Mouse (Mus musculus) liver, adult 2 months (tissue): ENCODE measurements at regions not wholly inside any gene's neighbourhood (a gene's known extent, or its start where the extent isn't known, plus 50 kb on each side); places are given as distances from the start of the nearest gene placed in this dataset.

Experiments used
- DNase-seq: peaks from one replicate; pipeline ENCODE4 v3.0.0-alpha.2; 2011; ENCODE audit warnings: low read depth, low spot score; ENCODE audit errors: extremely low read depth
- H3K27ac ChIP-seq: fragments of 200-500 bp; replicated peaks from 2 replicates; pipeline ENCODE4 v1.5.1; 2012; ENCODE audit warnings: low read depth, mild to moderate bottlenecking, control low read depth, inconsistent platforms, low read length; ENCODE audit not compliant: insufficient read depth
- H3K27me3 ChIP-seq: fragments of 200-500 bp; 2 replicates; pipeline ENCODE4 v1.6.1; 2012; ENCODE audit warnings: mild to moderate bottlenecking, moderate library complexity, low read length, inconsistent platforms; ENCODE audit not compliant: control insufficient read depth, insufficient read depth
- H3K36me3 ChIP-seq: fragments of 200-500 bp; 2 replicates; pipeline ENCODE4 v1.6.1; 2012; ENCODE audit warnings: low read length, inconsistent platforms; ENCODE audit not compliant: control insufficient read depth, insufficient read depth
- H3K4me1 ChIP-seq: fragments of 200-500 bp; 2 replicates; pipeline ENCODE4 v1.6.1; 2011; ENCODE audit warnings: low read length; ENCODE audit not compliant: control insufficient read depth, insufficient read depth
- H3K4me3 ChIP-seq: fragments of 200-500 bp; 2 replicates; pipeline ENCODE4 v1.5.1; 2011; ENCODE audit warnings: low read depth, mild to moderate bottlenecking, control low read depth, low read length, moderate library complexity; ENCODE audit not compliant: insufficient read depth
- H3K79me2 ChIP-seq: fragments of 200-500 bp; 2 replicates; pipeline ENCODE4 v1.6.1; 2012; ENCODE audit warnings: inconsistent platforms, mild to moderate bottlenecking, low read length, moderate library complexity; ENCODE audit not compliant: control insufficient read depth, insufficient read depth
- H3K9ac ChIP-seq: fragments of 200-500 bp; 2 replicates; pipeline ENCODE4 v1.6.1; 2012; ENCODE audit warnings: low read depth, mild to moderate bottlenecking, control low read depth, inconsistent platforms, low read length
- CTCF ChIP-seq: fragments of 200-500 bp; IDR thresholded peaks from 2 replicates; pipeline ENCODE4 v1.5.1; 2011; ENCODE audit warnings: low read depth, low read length, control low read depth
- POLR2A ChIP-seq: fragments of 200-500 bp; IDR thresholded peaks from 2 replicates; pipeline ENCODE4 v1.6.1; 2011; ENCODE audit warnings: low read length, control low read depth; ENCODE audit not compliant: insufficient read depth; ENCODE audit errors: extremely low read depth
- WGBS: fragments of 180-500 bp; shearing (Covaris S2); methylation state at CpG from one replicate; pipeline ENCODE4 v1.1.7; 2018; 5-methylcytosine and 5-hydroxymethylcytosine counted together

DNA sequence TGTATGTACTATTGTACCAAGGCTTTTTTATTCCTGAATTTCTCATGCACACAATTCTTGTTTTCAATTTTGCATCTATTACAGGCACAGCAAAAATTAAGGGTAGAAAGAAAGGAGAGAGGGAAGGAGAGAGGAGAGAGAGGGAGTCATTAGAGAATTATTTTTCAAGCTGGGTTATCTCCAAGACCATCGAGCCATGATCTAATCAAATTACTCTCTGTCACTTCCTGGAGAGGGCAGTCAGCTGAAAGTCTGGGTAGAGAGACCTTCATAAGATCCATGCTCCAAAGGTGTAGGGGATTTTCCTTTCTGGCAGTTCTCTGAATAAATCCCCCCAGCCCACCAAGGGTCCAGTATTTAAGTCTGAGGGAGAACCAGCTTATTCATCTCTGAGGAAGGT, 1081.4 kb upstream of the Slc10a2 start:
- Histone ChIP-seq H3K36me3 (no peaks in the 10 kb centered on the region), H3K27ac (no peak overlapping the region)
- WGBS, result 70% methylated on average over 1 of the region's 1 CpGs

GRCm38 (mm10) chr8:6179602-6180001, 1074.5 kb upstream of the Slc10a2 start:
- no peaks in the 10 kb centered on the region for H3K27me3 ChIP-seq
- DNase-seq, result no peak
- H3K36me3 ChIP-seq, result no peaks in the 10 kb centered on the region
- no peaks in the 10 kb centered on the region for H3K79me2 ChIP-seq
- no peak overlapping the region for H3K27ac ChIP-seq
- no peak overlapping the region for H3K4me3 ChIP-seq
- H3K4me1 ChIP-seq, result no peaks in the 10 kb centered on the region
- no peak overlapping the region for H3K9ac ChIP-seq
- no peak for TF ChIP-seq POLR2A
- TF ChIP-seq CTCF, result no peak
- WGBS, result 75% methylated on average over 3 of the region's 3 CpGs

More for the DNA sequence above, 1081.4 kb upstream of the Slc10a2 start:
- no peaks in the 10 kb centered on the region for H3K27me3 ChIP-seq
- no peak for DNase-seq
- H3K9ac ChIP-seq, result no peak overlapping the region
- TF ChIP-seq CTCF, result no peak
- H3K79me2 ChIP-seq, result no peaks in the 10 kb centered on the region
- no peak overlapping the region for H3K4me3 ChIP-seq
- no peaks in the 10 kb centered on the region for H3K4me1 ChIP-seq

DNA sequence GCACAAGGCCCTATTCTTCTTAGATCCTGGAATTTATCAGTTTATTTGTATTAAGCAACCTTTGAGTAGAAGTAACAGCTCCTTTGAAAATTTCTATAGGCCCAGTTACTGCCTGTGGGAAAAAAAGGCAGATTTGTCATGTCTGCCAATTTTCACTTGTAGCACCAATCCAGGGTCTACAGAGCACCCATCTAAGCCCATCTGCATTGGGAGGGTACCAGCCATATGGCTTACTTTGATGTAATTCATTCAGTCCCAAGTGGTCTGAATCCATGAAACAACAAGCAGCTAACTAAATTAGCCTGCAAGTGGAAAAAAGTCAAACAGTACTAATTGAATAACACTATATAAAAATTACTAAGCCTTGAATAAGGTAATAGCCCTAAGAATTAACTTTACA, 1061.3 kb upstream of the Slc10a2 start:
- no peak overlapping the region for H3K9ac ChIP-seq
- no peaks in the 10 kb centered on the region for H3K4me1 ChIP-seq
- no peak overlapping the region for H3K27ac ChIP-seq
- no peaks in the 10 kb centered on the region for H3K79me2 ChIP-seq
- H3K27me3 ChIP-seq, result no peaks in the 10 kb centered on the region
- no peak overlapping the region for H3K4me3 ChIP-seq
- no peaks in the 10 kb centered on the region for H3K36me3 ChIP-seq
- no peak for DNase-seq
- no peak for TF ChIP-seq POLR2A
- no peak for TF ChIP-seq CTCF

GRCm38 (mm10) chr8:6165230-6165629, 1060.1 kb upstream of the Slc10a2 start:
- no peaks in the 10 kb centered on the region for H3K27me3 ChIP-seq
- no peaks in the 10 kb centered on the region for H3K36me3 ChIP-seq
- H3K79me2 ChIP-seq, result no peaks in the 10 kb centered on the region
- TF ChIP-seq CTCF, result no peak
- H3K4me1 ChIP-seq, result no peaks in the 10 kb centered on the region
- H3K27ac ChIP-seq, result no peak overlapping the region
- no peak overlapping the region for H3K4me3 ChIP-seq
- no peak for DNase-seq
- no peak overlapping the region for H3K9ac ChIP-seq
- 62% methylated on average over 3 of the region's 3 CpGs for WGBS

- no peak for TF ChIP-seq CTCF
- TF ChIP-seq POLR2A, result no peak
- no peak overlapping the region for H3K9ac ChIP-seq
- WGBS, result 47% methylated on average over 1 of the region's 1 CpGs
- no peaks in the 10 kb centered on the region for H3K79me2 ChIP-seq
- no peaks in the 10 kb centered on the region for H3K4me1 ChIP-seq
- H3K27me3 ChIP-seq, result no peaks in the 10 kb centered on the region
- no peaks in the 10 kb centered on the region for H3K36me3 ChIP-seq
- H3K4me3 ChIP-seq, result no peak overlapping the region
- no peak for DNase-seq
- no peak overlapping the region for H3K27ac ChIP-seq
Observed at GRCm38 (mm10) chr8:6164758-6165157, 1059.6 kb upstream of the Slc10a2 start.

- no peaks in the 10 kb centered on the region for H3K4me1 ChIP-seq
- H3K27me3 ChIP-seq, result no peaks in the 10 kb centered on the region
- H3K27ac ChIP-seq, result no peak overlapping the region
- no peak overlapping the region for H3K9ac ChIP-seq
- 25% methylated on average over 4 of the region's 4 CpGs for whole genome bisulfite sequencing
- H3K79me2 ChIP-seq, result no peaks in the 10 kb centered on the region
- H3K4me3 ChIP-seq, result no peak overlapping the region
- no peak for DNase-seq
- no peaks in the 10 kb centered on the region for H3K36me3 ChIP-seq
- TF ChIP-seq CTCF (no peak), POLR2A (no peak)
Observed at GRCm38 (mm10) chr8:6144588-6144987, 1039.4 kb upstream of the Slc10a2 start.
